Mouse (Mus musculus) G1E (cell line): ENCODE results near the gene Kdm2b. TPM values are rescaled to one million over a fixed set of nuclear protein-coding genes. Genes with fewer than 3 reads are reported as not detected.

Experiments
- ATAC-seq: 2 replicates; pipeline ENCODE4 v1.8.0; 2016; ENCODE audit warnings: mild to moderate bottlenecking; ENCODE audit not compliant: insufficient number of reproducible peaks, poor library complexity, low FRiP score, severe bottlenecking; ENCODE audit errors: extremely low read depth
- DNase-seq: peaks from one replicate; pipeline ENCODE4 v3.0.0; 2012; ENCODE audit warnings: low spot score
- H3K27me3 ChIP-seq: 2 replicates; pipeline ENCODE4 v1.6.1; 2012; ENCODE audit warnings: mild to moderate bottlenecking, low read length, inconsistent platforms; ENCODE audit not compliant: insufficient read depth
- H3K36me3 ChIP-seq: replicated peaks from 2 replicates; pipeline ENCODE3; 2012; ENCODE audit warnings: mild to moderate bottlenecking, inconsistent platforms
- H3K4me1 ChIP-seq: 2 replicates; pipeline ENCODE4 v1.6.1; 2012; ENCODE audit warnings: low read depth, low read length, inconsistent platforms, mixed read lengths; ENCODE audit not compliant: insufficient read depth
- H3K4me3 ChIP-seq: 2 replicates; pipeline ENCODE4 v1.5.1; 2012; ENCODE audit warnings: low read depth, mild to moderate bottlenecking, inconsistent platforms, low read length, moderate library complexity, mixed read lengths
- H3K9me3 ChIP-seq: replicated peaks from 2 replicates; pipeline ENCODE4 v1.6.1; 2012; ENCODE audit warnings: inconsistent platforms
- GATA2 ChIP-seq: IDR thresholded peaks from 2 replicates; pipeline ENCODE4 v1.6.1; 2012; ENCODE audit warnings: low read depth, low read length, inconsistent platforms, borderline replicate concordance
- POLR2AphosphoS5 ChIP-seq: IDR thresholded peaks from 2 replicates; pipeline ENCODE4 v1.6.1; 2012; ENCODE audit warnings: low read depth, low read length, inconsistent platforms; ENCODE audit not compliant: insufficient replicate concordance
- polyA plus RNA-seq: library from polyadenylated mRNA; stranded (reverse); fragments of >175 nt; gene quantifications from 2 replicates; pipeline ENCODE4 v1.2.3, GENCODE M21; 2012
- total RNA-seq, 2 experiments: library from RNA; stranded (forward) in 1 of 2; stranded (reverse) in 1 of 2; fragments of 200-1000 nt in 1 of 2; fragments of >200 nt in 1 of 2; fragmentation: Nextera tagmentation in 1 of 2; gene quantifications; 2 replicates each; pipeline ENCODE4 v1.2.3; 2014 to 2017

The Kdm2b gene
- total and polyA plus RNA-seq, 3 experiments: 17.5 to 38.4 (median 27.0) TPM

DNA sequence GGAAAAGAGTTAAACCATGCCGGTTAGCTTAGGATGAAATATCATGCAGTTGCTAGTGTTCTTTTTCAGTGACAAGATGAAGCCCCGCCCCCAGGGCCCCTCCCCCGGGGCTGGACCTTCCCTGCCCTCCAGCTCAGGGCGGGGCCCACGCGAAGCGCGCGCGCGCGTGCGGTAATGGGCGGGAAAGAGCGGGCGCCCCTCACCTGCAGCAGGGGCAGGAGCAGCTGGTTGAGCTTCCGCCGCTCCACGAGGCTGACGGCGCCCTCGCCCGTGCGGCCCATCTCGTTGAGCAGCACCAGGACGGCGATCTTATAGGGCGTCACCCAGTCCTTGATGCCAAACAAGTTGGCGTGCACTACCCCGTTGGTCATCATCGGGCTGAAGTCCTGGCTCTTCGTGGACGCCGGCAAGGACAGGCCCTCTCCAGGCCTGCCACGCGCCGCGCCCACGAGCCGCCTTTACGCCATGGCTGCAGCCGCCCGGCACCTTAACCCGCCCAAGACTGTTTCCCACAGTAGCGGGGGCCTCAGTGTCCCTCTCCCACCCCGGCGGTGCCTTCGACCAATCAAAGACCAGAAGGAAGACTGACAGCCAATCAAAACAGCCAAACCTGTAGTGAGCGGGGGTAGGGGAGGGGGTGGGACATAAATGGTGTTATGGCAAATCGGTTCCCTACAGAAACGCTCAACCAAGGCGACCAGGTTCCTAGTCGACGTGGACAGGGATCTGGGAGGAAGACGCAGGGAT, 168.7 kb downstream of the Kdm2b start, which contains the start of gene Anapc5:
Gene Anapc5, minus strand, starts transcription at position 563 of the 747 bp plus-strand sequence.
- ATAC-seq (peak; percentile 97), DNase-seq (peak; percentile 100)
- H3K27me3 ChIP-seq: no peaks in the 10 kb centered on the region
- TF ChIP-seq GATA2 (no peak), POLR2AphosphoS5 (peak; percentile 89)
- peak within 1 kb of the TSS; percentile 96 for H3K4me3 ChIP-seq
- H3K9me3 ChIP-seq: no peaks in the 10 kb centered on the region
- peaks cover 38% of the 10 kb centered on the region for H3K4me1 ChIP-seq
- H3K36me3 ChIP-seq: peaks cover 39% of the 10 kb centered on the region

Other genes with a start within 250 kb of the Kdm2b start
- gene Camkk2, start 210.4 kb downstream of the Kdm2b start, total RNA-seq (2014; fragmentation: Nextera tagmentation): 9.6 and 12.5 TPM in 2 replicates
- 9.2 and 9.7 TPM in 2 replicates for gene Camkk2, start 210.4 kb downstream of the Kdm2b start, total RNA-seq (2017)
- gene Camkk2, start 210.4 kb downstream of the Kdm2b start, polyA plus RNA-seq: 18.2 and 21.9 TPM in 2 replicates
- gene Anapc5, start 168.5 kb downstream of the Kdm2b start, total RNA-seq (2014; fragmentation: Nextera tagmentation): 155 and 196 TPM in 2 replicates
- gene Anapc5, start 168.5 kb downstream of the Kdm2b start, total RNA-seq (2017): 279 and 297 TPM in 2 replicates
- gene Anapc5, start 168.5 kb downstream of the Kdm2b start, polyA plus RNA-seq: 143 and 158 TPM in 2 replicates
- 12.9 and 13.4 TPM in 2 replicates for gene Rnf34, start 139.8 kb downstream of the Kdm2b start, total RNA-seq (2014; fragmentation: Nextera tagmentation)
- gene Rnf34, start 139.8 kb downstream of the Kdm2b start, total RNA-seq (2017): 23.8 and 26.7 TPM in 2 replicates
- 10.7 and 18.6 TPM in 2 replicates for gene Rnf34, start 139.8 kb downstream of the Kdm2b start, polyA plus RNA-seq
- gene Orai1, start 25.3 kb upstream of the Kdm2b start, total RNA-seq (2014; fragmentation: Nextera tagmentation): 16.0 and 18.8 TPM in 2 replicates
- gene Orai1, start 25.3 kb upstream of the Kdm2b start, total RNA-seq (2017): 7.1 and 10.2 TPM in 2 replicates
- 16.4 and 18.1 TPM in 2 replicates for gene Orai1, start 25.3 kb upstream of the Kdm2b start, polyA plus RNA-seq
- not detected in 2 replicates for gene Morn3, start 57.2 kb upstream of the Kdm2b start, total RNA-seq (2014; fragmentation: Nextera tagmentation)
- 0.23 TPM in 1 of 2 replicates, not detected in the other for gene Morn3, start 57.2 kb upstream of the Kdm2b start, total RNA-seq (2017)
- not detected in 2 replicates for gene Morn3, start 57.2 kb upstream of the Kdm2b start, polyA plus RNA-seq
- gene Tmem120b, start 78.6 kb upstream of the Kdm2b start, total RNA-seq (2014; fragmentation: Nextera tagmentation): 2.3 TPM in 1 of 2 replicates, not detected in the other
- 0.93 and 1.3 TPM in 2 replicates for gene Tmem120b, start 78.6 kb upstream of the Kdm2b start, total RNA-seq (2017)
- gene Tmem120b, start 78.6 kb upstream of the Kdm2b start, polyA plus RNA-seq: 0.53 and 0.59 TPM in 2 replicates
- not detected in 2 replicates for gene Rhof, start 142.9 kb upstream of the Kdm2b start, total RNA-seq (2014; fragmentation: Nextera tagmentation)
- gene Rhof, start 142.9 kb upstream of the Kdm2b start, total RNA-seq (2017): 0.52 and 1.7 TPM in 2 replicates
- 0.26 and 0.59 TPM in 2 replicates for gene Rhof, start 142.9 kb upstream of the Kdm2b start, polyA plus RNA-seq
- 76.5 and 76.7 TPM in 2 replicates for gene Setd1b, start 152.4 kb upstream of the Kdm2b start, total RNA-seq (2014; fragmentation: Nextera tagmentation)
- 2.1 and 2.3 TPM in 2 replicates for gene Setd1b, start 152.4 kb upstream of the Kdm2b start, total RNA-seq (2017)
- 89.4 and 90.6 TPM in 2 replicates for gene Setd1b, start 152.4 kb upstream of the Kdm2b start, polyA plus RNA-seq
- 11.6 and 24.2 TPM in 2 replicates for gene Psmd9, start 179.6 kb upstream of the Kdm2b start, total RNA-seq (2014; fragmentation: Nextera tagmentation)
- 22.8 and 25.4 TPM in 2 replicates for gene Psmd9, start 179.6 kb upstream of the Kdm2b start, total RNA-seq (2017)
- 50.1 and 65.2 TPM in 2 replicates for gene Psmd9, start 179.6 kb upstream of the Kdm2b start, polyA plus RNA-seq
- gene Hpd, start 192.9 kb upstream of the Kdm2b start, total RNA-seq (2014; fragmentation: Nextera tagmentation): not detected in 2 replicates
- not detected in 2 replicates for gene Hpd, start 192.9 kb upstream of the Kdm2b start, total RNA-seq (2017)
- gene Hpd, start 192.9 kb upstream of the Kdm2b start, polyA plus RNA-seq: not detected in 2 replicates